Mouse (Mus musculus) kidney, embryonic 14.5 days (tissue): Measurements from ENCODE around the gene Clic4. TPM values are rescaled to one million over a fixed set of nuclear protein-coding genes. Genes with fewer than 3 reads are reported as not detected.

Source experiments
- ATAC-seq: fragments of 200-750 bp; cut with Nextera tagmentation; 2 replicates; pipeline ENCODE4 v1.8.0; 2017; ENCODE audit warnings: moderate number of reproducible peaks, mild to moderate bottlenecking, moderate TSS enrichment, moderate library complexity; ENCODE audit not compliant: low FRiP score, low TSS enrichment
- H3K27ac ChIP-seq: fragments of 300-500 bp; sonication (generic); 2 replicates; pipeline ENCODE4 v1.5.1; 2014; ENCODE audit warnings: low read depth, mild to moderate bottlenecking, low read length, moderate library complexity, mixed read lengths
- H3K27me3 ChIP-seq: fragments of 300-500 bp; sonication (generic); 2 replicates; pipeline ENCODE4 v1.6.1; 2014; ENCODE audit warnings: mild to moderate bottlenecking, low read length; ENCODE audit not compliant: control insufficient read depth, insufficient read depth
- H3K36me3 ChIP-seq: fragments of 300-500 bp; sonication (generic); 2 replicates; pipeline ENCODE4 v1.6.1; 2014; ENCODE audit warnings: low read length, mixed read lengths; ENCODE audit not compliant: control insufficient read depth, insufficient read depth
- H3K4me1 ChIP-seq: fragments of 300-500 bp; sonication (generic); 2 replicates; pipeline ENCODE4 v1.6.1; 2014; ENCODE audit warnings: low read length, mixed read lengths; ENCODE audit not compliant: control insufficient read depth, insufficient read depth
- H3K4me2 ChIP-seq: fragments of 300-500 bp; sonication (generic); replicated peaks from 2 replicates; pipeline ENCODE4 v1.6.1; 2014; ENCODE audit warnings: low read depth, mild to moderate bottlenecking, low read length
- H3K4me3 ChIP-seq: fragments of 300-500 bp; sonication (generic); 2 replicates; pipeline ENCODE4 v1.5.1; 2014; ENCODE audit warnings: mild to moderate bottlenecking, low read length
- H3K9ac ChIP-seq: fragments of 300-500 bp; sonication (generic); 2 replicates; pipeline ENCODE4 v1.6.1; 2014; ENCODE audit warnings: low read depth, mild to moderate bottlenecking, low read length, moderate library complexity
- H3K9me3 ChIP-seq: fragments of 300-500 bp; sonication (generic); 2 replicates; pipeline ENCODE4 v1.6.1; 2016; ENCODE audit warnings: low read length; ENCODE audit not compliant: control insufficient read depth
- WGBS: fragments of 180-500 bp; shearing (Covaris S2); extraction: QIAGEN DNeasy Blood & Tissue Kit; methylation state at CpG from one replicate; pipeline ENCODE4 v1.1.7; 2014; 5-methylcytosine and 5-hydroxymethylcytosine counted together
- polyA plus RNA-seq: library from polyadenylated mRNA; unstranded; fragments of >200 nt; fragmentation: Nextera tagmentation; extraction: Ambion mirVana; gene quantifications from 2 replicates; pipeline ENCODE4 v1.2.1, GENCODE M21; 2014

Gene Clic4
- polyA plus RNA-seq, 1 experiment from 2014 or later, result 132 TPM

DNA sequence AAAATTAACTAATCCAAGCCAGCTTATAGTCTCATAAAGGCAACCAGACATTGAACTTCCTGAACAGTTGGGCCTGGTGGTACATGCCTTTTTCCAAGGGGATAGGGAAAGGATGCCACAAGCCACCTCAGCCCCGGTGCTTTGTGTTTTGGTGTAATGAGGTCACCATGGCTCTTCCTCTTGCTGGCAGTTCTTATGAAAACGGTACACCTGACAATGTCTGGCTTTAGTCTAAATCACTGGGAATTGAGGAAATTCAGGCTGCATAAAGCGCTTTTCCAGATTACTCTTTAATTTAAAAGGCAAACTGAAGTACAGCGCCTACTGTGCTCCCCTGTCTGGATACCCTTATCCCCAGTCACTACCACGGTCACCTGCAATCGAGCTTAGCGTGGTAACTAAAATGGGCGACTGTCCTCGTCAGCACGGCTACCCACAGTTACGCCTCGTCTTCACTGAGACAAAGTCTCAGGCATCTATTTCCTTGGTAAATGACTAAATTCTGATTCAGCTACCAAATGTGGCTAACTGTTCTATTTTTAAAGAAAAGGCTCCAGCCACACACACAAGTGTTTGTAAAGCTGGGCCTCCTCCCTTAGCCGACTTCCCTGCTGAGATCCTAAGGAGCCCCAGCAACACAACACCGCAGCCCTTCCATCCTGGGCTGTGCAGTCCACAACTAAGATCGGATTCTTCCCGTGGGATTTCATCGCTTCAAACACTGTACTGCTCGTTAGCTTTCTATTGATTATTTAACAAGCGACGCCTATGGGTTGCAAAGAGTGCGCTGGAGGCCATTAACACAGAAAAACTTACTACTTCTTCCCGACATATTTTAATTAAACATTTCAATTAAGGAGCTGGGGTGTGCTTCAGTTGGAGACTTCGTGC lies 25.5 kb downstream of the Clic4 start:
- no peaks in the 10 kb centered on the region; the same call in 1 of the 2 replicates for H3K36me3 ChIP-seq
- no peak overlapping the region for H3K4me3 ChIP-seq
- no peaks in the 10 kb centered on the region; the same call in 1 of the 2 replicates for H3K9me3 ChIP-seq
- no peaks in the 10 kb centered on the region for H3K27me3 ChIP-seq
- 76% methylated on average over 23 of the region's 23 CpGs for WGBS
- no peak overlapping the region for H3K4me2 ChIP-seq
- ATAC-seq, result no peak
- peak overlapping the region; percentile 37; the same call in 1 of the 2 replicates for H3K27ac ChIP-seq
- peaks cover 29% of the 10 kb centered on the region for H3K4me1 ChIP-seq
- H3K9ac ChIP-seq, result no peak overlapping the region

DNA sequence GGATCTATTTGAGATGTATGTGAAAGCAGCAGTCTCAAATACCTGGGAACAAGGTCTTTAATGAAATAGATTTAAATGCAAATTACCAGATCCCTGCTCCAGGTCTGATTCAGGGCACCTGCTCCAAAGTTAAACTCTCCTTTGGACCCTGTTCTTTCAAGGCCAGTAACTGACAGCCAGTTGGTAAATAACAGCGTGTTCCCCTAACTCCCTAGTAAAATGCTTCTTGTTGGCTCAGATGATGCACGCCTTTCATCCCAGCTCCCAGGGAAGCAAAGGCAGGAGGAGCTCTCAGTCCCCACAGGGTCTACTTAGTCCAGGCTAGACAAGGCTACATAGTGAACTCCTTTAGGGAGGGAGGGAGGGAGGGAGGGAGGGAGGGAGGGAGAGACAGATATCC lies 26.2 kb downstream of the Clic4 start:
- Histone ChIP-seq H3K9ac (no peak overlapping the region), H3K9me3 (no peaks in the 10 kb centered on the region; the same call in 1 of the 2 replicates), H3K27me3 (no peaks in the 10 kb centered on the region), H3K27ac (peak overlapping the region; percentile 24; the same call in 1 of the 2 replicates), H3K4me2 (no peak overlapping the region), H3K36me3 (no peaks in the 10 kb centered on the region; the same call in 1 of the 2 replicates), H3K4me3 (no peak overlapping the region), H3K4me1 (peaks cover 32% of the 10 kb centered on the region)
- 82% methylated on average over 2 of the region's 2 CpGs for WGBS
- no peak for ATAC-seq

DNA sequence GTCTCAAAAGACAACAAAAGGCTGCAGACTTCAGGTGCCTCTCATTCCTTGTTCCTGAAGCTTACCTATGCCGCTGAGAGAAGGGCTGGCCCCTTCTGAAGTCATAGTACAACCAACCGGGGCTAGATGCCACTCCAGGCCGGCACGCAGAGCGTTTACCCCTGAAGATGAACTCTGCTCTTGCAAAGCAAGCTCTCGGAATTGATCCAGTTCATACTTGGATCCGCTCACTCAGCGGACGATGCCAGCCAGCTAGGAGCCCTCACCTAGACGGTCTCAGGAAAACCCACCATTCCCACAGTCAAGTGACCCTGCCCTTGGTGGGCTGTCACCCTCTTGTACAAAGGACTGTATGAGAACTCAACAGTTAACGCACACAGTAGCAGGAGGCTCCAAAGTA lies 26.8 kb downstream of the Clic4 start:
- peak overlapping the region; percentile 24; the same call in 1 of the 2 replicates for H3K27ac ChIP-seq
- H3K4me3 ChIP-seq, result no peak overlapping the region
- no peak overlapping the region for H3K9ac ChIP-seq
- H3K36me3 ChIP-seq, result no peaks in the 10 kb centered on the region; the same call in 1 of the 2 replicates
- no peak overlapping the region for H3K4me2 ChIP-seq
- ATAC-seq, result no peak
- WGBS, result 87% methylated on average over 11 of the region's 11 CpGs
- H3K27me3 ChIP-seq, result no peaks in the 10 kb centered on the region
- no peaks in the 10 kb centered on the region; the same call in 1 of the 2 replicates for H3K9me3 ChIP-seq
- H3K4me1 ChIP-seq, result peaks cover 38% of the 10 kb centered on the region

DNA sequence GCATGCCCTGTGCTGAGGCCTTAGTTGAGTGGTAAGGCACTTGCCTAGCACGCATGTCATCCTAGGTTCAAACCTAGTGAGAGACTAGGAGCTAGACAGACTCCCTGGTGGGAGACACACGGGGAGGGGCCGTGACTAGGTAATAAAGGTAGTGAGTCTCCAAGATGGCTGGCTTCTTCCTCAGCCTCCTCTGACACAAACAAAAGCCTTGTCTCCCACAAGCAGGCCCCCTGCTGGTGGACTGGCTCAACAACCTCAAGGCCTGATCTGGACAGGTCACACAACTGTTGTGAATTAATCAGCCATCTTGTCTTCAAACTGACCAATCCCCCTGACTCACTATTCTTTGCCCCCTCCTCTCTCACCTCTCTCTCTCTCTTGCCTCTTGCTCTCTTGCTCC lies 28.3 kb downstream of the Clic4 start:
- Histone ChIP-seq H3K4me3 (no peak overlapping the region), H3K9me3 (no peaks in the 10 kb centered on the region; the same call in 1 of the 2 replicates), H3K4me1 (peaks cover 47% of the 10 kb centered on the region), H3K27ac (no peak overlapping the region), H3K27me3 (no peaks in the 10 kb centered on the region), H3K9ac (no peak overlapping the region), H3K36me3 (no peaks in the 10 kb centered on the region), H3K4me2 (no peak overlapping the region)
- no peak for ATAC-seq
- 89% methylated on average over 3 of the region's 3 CpGs for WGBS

DNA sequence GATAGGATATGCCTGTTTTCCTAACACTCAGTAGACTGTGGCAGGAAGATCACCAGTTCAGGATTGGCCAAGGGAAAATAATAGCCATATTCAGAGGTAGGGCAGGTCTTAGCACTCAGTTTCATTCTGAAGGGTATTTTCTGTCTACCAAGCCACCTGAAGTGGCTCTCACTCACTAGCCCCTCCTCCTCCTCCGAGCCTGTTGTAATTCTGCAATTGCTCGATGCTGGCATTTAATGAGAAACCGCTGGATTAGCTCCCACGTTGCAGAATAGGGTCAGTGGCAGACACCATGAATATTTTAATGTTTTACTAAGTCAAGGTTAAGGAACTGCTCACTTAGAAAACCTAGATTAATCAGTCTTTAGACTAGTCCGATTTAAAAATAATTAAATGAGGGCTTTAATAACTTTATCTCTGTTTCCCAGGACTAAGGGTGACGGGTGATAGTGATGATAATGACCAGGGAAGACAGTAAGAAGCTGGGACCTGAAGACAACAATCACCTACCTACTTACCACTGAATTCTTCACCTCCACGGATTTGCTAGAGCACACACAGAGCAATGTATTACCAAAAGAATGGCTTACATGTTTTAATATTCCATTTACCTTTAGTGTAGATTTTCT lies 29.6 kb downstream of the Clic4 start:
- 74% methylated on average over 7 of the region's 7 CpGs for WGBS
- Histone ChIP-seq H3K27me3 (no peaks in the 10 kb centered on the region), H3K4me2 (no peak overlapping the region), H3K4me1 (peaks cover 52% of the 10 kb centered on the region), H3K9ac (no peak overlapping the region), H3K27ac (peak overlapping the region; percentile 47; the same call in 1 of the 2 replicates), H3K36me3 (0 out of 2 replicates have a peak, but pooled peaks cover 4% of the 10 kb centered on the region), H3K4me3 (no peak overlapping the region), H3K9me3 (no peaks in the 10 kb centered on the region)
- ATAC-seq, result no peak

DNA sequence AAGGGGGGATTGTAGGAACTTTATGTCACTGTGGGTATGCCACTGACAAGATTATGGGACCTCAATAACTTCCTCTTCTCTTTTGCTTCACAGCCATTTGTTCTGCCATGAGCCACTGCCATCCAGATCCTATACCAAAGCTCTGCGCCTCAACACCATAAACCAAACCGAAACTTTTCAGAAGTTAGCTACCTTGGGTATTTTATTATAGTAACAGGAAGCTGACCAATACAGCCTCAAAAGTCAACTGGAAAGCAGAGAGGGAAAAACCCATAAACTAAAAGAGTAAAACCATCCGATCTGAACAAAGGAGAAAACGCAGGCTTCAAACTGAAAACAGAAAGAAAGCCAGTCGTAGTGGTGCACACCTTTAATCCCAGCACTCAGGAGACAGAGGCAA lies 30.2 kb downstream of the Clic4 start:
- peaks cover 52% of the 10 kb centered on the region for H3K4me1 ChIP-seq
- no peak for ATAC-seq

DNA sequence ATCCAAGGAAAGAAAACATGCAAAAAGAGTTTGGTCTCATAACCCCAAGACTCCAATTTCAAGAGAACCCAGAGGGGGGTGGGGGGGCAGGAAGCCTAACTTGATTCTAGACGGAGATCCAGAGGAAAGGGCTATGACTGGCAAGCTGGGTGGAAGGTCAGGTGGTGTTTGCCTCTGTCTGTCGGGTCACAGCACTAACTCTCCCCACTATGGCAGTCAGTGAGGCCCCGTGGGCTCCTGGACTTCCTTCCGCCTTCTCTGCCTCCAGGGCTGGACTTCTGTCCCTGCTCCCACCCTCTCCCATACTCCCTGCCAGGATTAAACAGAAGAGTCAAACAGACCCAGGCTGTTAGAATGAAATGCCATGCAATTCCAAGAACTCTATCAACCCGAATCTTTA lies 30.9 kb downstream of the Clic4 start:
- WGBS, result 28% methylated on average over 5 of the region's 5 CpGs
- Histone ChIP-seq H3K4me3 (no peak overlapping the region), H3K27me3 (no peaks in the 10 kb centered on the region), H3K36me3 (peaks cover 15% of the 10 kb centered on the region), H3K27ac (peak overlapping the region; percentile 67), H3K4me1 (peaks cover 47% of the 10 kb centered on the region), H3K9me3 (no peaks in the 10 kb centered on the region), H3K9ac (no peak overlapping the region), H3K4me2 (no peak overlapping the region)
- ATAC-seq, result 0 out of 2 replicates have a peak, but pooled peaks have one; percentile 60

More for the DNA sequence above, 30.2 kb downstream of the Clic4 start:
- Histone ChIP-seq H3K4me3 (no peak overlapping the region), H3K36me3 (peaks cover 9% of the 10 kb centered on the region; the same call in 1 of the 2 replicates), H3K4me2 (no peak overlapping the region), H3K9me3 (no peaks in the 10 kb centered on the region), H3K9ac (no peak overlapping the region), H3K27ac (peak overlapping the region; percentile 47; the same call in 1 of the 2 replicates), H3K27me3 (no peaks in the 10 kb centered on the region)
- 80% methylated on average over 5 of the region's 5 CpGs for WGBS

DNA sequence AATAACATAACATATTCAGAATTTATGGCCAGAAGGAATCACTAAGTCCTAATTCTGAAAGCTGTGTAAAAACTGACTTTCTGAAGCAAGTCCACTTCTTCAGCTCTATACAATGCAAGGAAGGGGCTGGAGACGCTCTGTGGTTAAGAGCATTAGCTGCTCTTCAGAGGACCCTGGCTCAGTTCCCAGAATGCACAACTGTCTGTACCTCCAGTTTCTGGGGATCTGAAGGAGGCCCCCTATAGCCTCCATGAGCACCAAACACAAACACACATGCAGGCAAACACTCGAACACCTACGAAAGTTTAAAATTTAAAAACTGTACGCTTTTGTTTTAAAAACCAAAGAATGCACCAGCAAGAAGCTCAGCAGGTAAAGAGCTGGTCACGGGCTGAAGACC lies 31.5 kb downstream of the Clic4 start:
- H3K4me2 ChIP-seq, result no peak overlapping the region
- H3K27me3 ChIP-seq, result no peaks in the 10 kb centered on the region
- 69% methylated on average over 5 of the region's 5 CpGs for WGBS
- H3K9ac ChIP-seq, result no peak overlapping the region
- H3K9me3 ChIP-seq, result no peaks in the 10 kb centered on the region
- no peak overlapping the region for H3K4me3 ChIP-seq
- H3K4me1 ChIP-seq, result peaks cover 43% of the 10 kb centered on the region
- H3K36me3 ChIP-seq, result peaks cover 15% of the 10 kb centered on the region
- ATAC-seq, result no peak
- H3K27ac ChIP-seq, result peak overlapping the region; percentile 67; the same call in 1 of the 2 replicates
